Mouse (Mus musculus): ENCODE measurements around the gene Tle4. TPM values are rescaled to one million over a fixed set of nuclear protein-coding genes. Genes with fewer than 3 reads are reported as not detected.

Gene Tle4
- polyA plus RNA-seq, 1 experiment from 2014 or later, result 26.0 TPM

DNA sequence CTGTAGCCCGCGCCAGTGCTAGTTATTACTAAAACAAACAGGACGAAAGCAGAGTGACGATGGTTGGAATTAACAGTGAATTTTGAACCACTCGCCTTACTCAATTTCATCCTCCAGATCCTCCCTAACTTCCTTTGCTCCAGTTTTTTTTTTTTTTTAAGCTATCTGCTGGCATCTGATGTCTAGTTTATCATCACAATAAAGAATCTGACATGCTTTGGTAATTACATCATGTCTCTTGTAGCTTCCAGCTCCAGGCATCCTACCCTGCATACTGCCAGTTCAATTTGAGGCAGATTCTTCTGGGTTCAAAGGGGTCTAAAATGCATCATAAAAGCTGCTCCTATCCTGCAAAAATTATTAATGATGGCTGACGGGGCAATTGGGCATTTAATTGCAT, 181.9 kb downstream of the Tle4 start:
- 55% methylated on average over 6 of the region's 6 CpGs for WGBS
- Histone ChIP-seq H3K4me3 (no peak overlapping the region), H3K9me3 (no peaks in the 10 kb centered on the region), H3K27ac (no peak overlapping the region), H3K36me3 (no peaks in the 10 kb centered on the region), H3K4me2 (no peak overlapping the region), H3K4me1 (replicated peaks) (peaks cover 23% of the 10 kb centered on the region), H3K27me3 (0 out of 2 replicates have a peak, but pooled peaks cover 8% of the 10 kb centered on the region), H3K9ac (no peak overlapping the region)
- no peak for ATAC-seq (ENCODE audit: low FRiP score)

DNA sequence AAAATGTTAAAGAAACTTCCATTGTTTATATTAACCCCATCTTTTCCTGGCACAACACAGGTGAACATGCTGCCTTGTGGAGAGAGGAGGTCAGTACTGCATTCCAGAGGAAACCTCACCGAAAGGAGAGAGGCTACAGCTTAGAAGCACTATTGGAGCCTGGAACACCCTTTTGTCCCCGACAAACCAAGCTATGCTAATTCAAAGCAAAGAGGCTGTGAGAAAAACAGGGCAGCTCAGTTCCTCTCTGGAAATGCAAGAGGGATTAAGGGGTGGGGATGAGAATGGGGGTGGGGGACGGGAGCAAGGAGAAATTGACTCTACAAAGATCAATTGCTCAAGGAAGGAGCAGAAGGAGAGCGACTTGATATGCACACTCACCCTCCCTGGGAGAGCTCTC, 182.9 kb downstream of the Tle4 start:
- Histone ChIP-seq H3K27ac (no peak overlapping the region), H3K9ac (no peak overlapping the region)
- WGBS, result 15% methylated on average over 4 of the region's 4 CpGs

DNA sequence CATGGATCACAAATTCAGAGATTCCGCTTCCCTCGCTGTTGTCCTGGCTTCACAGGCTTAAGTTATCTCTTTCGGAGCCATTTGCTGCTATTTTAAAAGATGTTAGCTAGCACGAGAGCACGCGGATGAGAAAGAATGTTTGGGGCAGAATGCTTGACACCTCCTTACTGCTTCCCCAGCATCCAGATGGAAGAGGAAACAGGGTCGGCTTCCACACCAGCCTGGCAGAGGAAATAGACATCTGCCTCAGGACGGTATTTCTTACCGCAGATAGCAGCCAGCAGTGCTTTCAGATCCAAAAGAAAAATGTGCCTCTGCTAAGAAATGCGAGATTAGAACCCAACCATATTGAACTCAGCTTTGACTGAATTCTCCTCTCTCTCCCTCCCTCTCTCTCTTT, 191.2 kb downstream of the Tle4 start:
- Histone ChIP-seq H3K27me3 (no peaks in the 10 kb centered on the region), H3K4me2 (no peak overlapping the region), H3K4me3 (no peak overlapping the region), H3K9ac (no peak overlapping the region), H3K4me1 (replicated peaks) (0 out of 2 replicates have a peak, but pooled peaks cover 2% of the 10 kb centered on the region), H3K27ac (no peak overlapping the region), H3K36me3 (no peaks in the 10 kb centered on the region), H3K9me3 (no peaks in the 10 kb centered on the region)
- ATAC-seq (ENCODE audit: low FRiP score), result no peak
- WGBS, result 82% methylated on average over 10 of the region's 10 CpGs

More for the DNA sequence above, 182.9 kb downstream of the Tle4 start:
- Histone ChIP-seq H3K36me3 (no peaks in the 10 kb centered on the region), H3K4me2 (no peak overlapping the region), H3K9me3 (no peaks in the 10 kb centered on the region), H3K4me3 (no peak overlapping the region), H3K27me3 (0 out of 2 replicates have a peak, but pooled peaks cover 8% of the 10 kb centered on the region), H3K4me1 (replicated peaks) (peaks cover 25% of the 10 kb centered on the region)
- ATAC-seq (ENCODE audit: low FRiP score), result no peak

All from hindbrain, embryonic 13.5 days (tissue).